Mouse (Mus musculus): Measurements from ENCODE around the gene Zfp93.

Zfp93 gene

DNA sequence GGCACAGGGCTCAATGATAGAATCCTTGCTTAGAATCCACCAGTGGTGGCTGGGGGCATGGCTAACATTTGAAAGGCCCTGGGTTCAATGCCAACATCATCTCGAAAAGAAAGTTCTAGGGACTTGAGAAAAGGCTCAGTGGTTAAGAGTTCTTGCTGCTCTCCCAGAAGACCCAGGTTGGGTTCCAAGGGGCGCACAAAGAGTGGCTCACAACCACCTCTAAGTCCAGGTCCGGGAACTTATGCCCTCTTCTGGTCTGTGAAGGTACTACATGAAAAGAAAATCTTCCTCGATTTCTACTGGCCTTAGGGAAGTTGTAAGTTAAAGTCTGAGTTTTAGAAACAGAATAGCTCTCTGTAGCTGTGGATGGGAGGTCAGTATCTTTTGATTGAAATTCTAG lies 15.9 kb downstream of the Zfp93 start:
- TF ChIP-seq GATA4 (IDR thresholded peaks at IDR 0.05; ENCODE audit: insufficient replicate concordance, low read length) = no peak

DNA sequence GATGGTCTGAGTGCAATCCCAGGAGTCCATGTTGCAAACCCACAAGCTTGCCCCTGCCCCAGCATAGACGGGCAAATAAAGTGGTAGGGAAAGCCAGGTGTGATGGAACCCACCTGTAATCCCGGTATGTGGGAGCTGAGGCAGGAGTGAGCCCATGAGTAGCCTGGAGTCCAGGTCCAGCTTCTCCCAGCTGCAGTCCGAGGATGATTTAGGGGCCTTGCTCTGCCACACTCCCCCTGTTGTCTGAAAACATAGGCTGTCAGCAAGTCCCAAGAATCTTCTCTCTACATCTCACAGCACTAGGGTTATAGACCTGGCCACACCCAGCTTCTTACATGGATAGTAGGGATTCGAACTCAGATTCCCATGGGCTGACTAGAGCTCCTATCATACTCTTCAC lies 16.7 kb downstream of the Zfp93 start:
- TF ChIP-seq GATA4 (IDR thresholded peaks at IDR 0.05; ENCODE audit: insufficient replicate concordance, low read length) = no peak

DNA sequence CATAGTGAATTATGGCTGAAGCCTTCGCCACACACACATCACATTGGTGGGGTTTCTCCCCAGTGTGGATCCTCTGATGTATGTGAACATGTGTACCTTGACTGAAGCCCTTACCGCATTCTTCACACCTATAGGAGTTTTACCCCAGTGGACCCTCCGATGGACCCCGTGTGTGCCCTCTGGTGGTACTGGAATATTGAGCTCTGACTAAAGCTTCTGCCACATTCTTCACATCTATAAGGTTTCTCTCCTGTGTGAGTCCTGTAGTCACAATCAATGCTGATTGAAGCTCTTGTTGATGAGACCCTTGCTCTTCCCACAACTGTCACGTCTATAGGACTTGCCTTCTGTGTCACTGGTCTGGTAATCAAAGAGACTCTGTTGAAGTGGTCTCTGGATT lies 17.4 kb downstream of the Zfp93 start:
- no peak for TF ChIP-seq GATA4 (IDR thresholded peaks at IDR 0.05; ENCODE audit: insufficient replicate concordance, low read length)

DNA sequence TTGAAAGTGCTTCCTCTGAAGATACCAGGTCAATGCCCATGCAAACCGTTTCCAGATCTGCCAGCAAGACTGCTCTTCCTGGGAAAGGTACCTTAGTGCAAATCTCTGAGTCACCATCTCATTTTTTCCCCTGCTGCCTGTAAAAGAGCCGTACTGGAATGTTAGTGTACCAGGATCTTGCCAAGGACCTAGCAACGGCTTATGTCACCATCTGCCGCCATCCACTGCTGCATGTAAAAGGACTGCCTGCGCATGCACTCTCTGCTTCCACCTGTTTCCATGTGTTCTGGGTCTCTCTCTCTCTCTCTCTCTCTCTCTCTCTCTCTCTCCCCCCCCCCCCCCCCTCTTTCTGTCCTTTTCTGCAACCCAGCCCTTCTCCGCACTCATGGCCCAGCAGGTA lies 18.3 kb downstream of the Zfp93 start:
- TF ChIP-seq GATA4 (IDR thresholded peaks at IDR 0.05; ENCODE audit: insufficient replicate concordance, low read length) = no peak

DNA sequence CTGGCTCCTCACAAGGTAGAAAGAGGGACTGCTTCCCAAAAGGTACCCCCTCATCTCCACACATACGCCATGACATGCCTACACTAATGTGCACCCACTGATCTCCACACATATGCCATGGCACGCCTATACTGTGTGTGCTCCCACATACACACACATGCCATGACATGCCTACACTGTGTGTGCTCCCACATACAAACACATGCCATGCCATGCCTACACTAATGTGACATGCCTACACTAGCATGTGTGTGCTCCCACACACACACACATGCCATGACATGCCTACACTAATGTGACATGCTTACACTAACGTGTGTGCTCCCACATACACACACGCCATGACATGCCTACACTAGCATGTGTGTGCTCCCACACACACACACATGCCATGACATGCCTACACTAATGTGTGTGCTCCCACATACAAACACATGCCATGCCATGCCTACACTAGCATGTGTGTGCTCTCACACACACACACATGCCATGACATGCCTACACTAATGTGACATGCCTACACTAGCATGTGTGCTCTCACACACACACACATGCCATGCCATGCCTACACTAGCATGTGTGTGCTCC lies 20.0 kb downstream of the Zfp93 start:
- no peak for TF ChIP-seq GATA4 (IDR thresholded peaks at IDR 0.05; ENCODE audit: insufficient replicate concordance, low read length)

DNA sequence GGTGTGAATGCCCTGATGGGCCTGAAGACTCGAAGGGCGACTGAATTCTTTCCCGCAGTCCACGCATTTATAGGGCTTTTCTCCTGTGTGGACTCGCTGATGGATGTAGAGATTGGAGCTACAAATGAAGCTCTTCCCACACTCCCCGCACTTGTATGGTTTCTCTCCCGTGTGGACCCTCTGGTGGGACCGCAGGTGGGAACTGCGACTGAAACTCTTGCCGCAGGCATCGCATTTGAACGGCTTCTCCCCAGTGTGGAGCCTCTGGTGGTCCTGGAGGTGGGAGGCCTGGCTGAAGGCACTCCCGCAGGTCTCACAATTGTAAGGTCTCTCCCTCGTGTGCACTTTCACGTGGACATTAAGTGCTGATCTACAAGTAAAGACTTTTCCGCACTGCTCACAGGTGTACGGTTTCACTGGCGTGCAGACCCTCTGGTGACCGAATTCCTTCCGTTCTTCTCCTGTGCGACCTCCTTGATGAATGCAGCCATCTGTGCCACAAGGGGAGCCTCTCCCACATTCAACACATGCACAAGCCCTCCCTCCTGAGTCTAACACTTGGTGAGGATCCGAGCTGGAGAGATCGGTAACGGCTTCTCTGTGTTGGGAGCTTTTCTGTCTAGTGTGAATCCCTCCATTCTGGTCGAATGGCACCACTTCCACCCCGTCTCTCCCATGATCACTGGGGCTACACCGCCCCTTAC lies 21.3 kb downstream of the Zfp93 start:
- no peak for TF ChIP-seq GATA4 (IDR thresholded peaks at IDR 0.05; ENCODE audit: insufficient replicate concordance, low read length)

DNA sequence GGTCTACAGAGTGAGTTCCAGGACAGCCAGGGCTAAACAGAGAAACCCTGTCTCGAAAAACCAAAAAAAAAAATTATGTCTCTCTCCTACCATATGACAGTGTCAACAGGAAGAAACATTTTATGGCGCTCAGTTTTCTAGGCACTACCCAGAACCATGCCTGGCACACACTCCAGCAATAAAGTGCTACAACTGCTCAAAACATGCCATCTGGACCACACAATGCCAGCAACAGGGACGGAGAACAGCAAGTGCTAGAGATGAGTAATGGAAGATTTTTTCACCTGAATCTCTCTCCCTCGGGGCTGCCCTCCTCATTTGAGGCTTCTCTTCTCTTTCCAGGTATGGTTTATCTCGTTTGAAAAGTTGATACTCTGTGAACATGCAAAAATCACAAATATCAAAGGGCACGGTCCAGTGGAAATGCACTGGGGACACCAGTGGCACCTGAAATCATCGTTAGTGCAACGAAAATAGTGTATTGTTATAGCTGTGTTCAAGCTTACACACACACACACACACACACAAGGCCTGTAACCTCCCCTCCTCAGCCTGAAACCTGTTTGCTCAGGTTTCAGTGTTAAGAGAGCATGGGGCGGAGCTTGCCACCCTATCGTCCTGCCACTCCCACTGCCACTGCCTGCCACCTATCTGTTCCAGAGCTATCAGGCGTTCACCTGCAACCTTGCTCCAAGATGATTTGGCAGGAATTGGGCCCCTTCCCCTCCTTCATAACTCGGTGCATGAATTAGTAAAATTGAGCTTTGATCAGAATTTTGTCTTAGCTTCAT lies 23.0 kb downstream of the Zfp93 start:
- TF ChIP-seq GATA4 (IDR thresholded peaks at IDR 0.05; ENCODE audit: insufficient replicate concordance, low read length) = no peak

DNA sequence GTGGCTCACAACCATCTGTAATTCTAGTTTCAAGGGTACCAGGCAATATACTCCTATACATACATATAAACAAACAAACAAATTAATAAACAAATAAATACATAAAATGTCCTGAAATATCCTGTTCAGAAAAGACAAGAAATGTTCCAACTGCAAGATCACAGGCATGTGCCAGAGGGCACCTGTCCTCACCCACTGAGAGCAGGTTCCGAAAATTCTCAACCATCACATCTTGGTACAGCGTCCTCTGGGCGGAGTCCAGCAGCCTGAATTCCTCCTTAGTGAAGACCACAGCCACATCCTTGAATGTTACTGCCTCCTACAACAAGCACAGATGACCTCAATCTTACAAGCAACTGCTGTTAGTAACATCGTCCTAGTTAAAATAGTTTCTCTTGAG lies 24.5 kb downstream of the Zfp93 start:
- TF ChIP-seq GATA4 (IDR thresholded peaks at IDR 0.05; ENCODE audit: insufficient replicate concordance, low read length) = no peak

DNA sequence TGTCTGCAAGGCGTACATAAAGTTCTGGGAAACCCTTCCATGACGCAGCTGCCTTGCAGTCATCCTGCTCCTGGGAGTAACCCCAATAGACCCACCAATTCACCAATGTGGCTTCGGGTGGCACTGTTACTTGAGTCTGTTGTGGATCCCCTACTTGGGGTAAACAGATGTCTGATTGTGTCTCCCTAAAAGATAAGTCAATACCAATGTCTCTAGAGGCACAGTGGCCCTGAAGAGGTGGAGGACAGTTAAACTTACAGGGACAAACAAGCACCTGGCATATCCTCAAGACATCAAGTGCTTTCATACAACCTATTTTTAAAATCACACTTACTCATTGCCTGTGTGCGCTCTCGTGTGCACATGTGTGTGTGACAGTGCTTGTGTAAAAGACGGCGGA lies 25.2 kb downstream of the Zfp93 start:
- TF ChIP-seq GATA4 (IDR thresholded peaks at IDR 0.05; ENCODE audit: insufficient replicate concordance, low read length) = no peak

DNA sequence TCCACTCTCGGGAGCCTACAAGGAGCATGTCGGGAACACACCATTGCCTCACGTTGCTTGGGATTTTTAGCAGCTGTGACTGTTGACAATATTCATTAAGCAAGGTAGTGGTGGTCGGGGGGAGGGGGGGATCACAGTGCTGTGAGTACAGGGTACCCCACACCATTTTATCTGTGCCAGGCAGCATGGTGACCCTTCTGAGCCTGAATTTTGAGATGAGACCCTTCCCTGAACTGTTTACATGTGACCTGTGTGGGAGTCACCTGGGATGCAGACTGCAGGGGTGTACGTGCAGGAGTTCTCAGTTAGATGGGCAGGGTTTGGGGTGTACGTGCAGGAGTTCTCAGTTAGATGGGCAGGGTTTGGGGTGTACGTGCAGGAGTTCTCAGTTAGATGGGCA lies 26.2 kb downstream of the Zfp93 start:
- TF ChIP-seq GATA4 (IDR thresholded peaks at IDR 0.05; ENCODE audit: insufficient replicate concordance, low read length) = no peak

DNA sequence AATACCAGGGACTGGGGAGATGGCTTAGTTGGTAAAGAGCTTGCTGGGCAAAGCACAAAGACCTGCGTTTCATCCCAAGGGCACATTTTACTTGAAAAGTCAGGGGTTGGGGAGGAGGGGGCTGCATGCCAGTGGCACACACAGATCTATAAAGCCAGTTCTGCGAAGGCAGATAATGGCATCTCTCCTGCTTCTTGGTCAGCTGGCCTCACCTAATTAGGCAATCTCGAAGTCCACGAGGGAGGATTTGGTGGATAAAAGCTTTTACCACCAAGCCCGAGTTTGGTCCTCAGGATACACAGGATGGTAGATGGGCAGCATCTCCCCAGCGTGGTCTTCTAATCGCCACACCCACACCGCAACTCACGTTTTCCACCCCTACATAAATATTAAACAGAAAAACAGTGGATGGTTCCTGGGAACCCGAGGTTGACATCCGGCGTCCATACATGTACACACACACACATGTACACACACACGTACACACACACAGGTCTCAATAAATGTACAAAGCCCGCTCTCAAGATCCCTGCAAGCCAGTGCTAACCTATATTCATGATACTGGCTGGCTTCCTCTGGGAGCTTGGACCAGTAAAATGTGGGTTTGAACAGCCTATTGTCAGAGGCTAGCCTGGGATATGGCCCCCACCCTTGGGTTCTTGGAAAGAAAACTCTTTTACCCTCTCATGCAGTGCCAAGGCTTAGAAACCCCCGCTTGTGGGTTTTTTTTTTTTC lies 27.3 kb downstream of the Zfp93 start:
- no peak for TF ChIP-seq GATA4 (IDR thresholded peaks at IDR 0.05; ENCODE audit: insufficient replicate concordance, low read length)

DNA sequence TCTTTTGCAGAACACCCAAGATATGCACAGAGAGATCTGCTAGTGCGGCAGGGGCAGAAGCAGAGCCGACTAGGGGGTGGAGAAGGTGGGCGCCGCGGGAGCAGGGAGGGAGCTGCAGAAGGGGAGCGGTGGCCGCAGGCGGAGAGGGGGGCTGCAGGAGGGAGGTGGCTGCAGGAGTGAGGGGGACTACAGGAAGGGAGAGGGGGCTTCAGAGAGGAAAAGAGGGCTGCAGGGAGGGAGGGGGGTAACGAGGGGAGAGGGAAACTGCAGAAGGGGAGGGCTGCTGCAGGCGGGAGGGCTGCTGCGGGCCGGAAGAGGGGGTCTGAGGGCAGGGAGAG lies 28.4 kb downstream of the Zfp93 start:
- TF ChIP-seq GATA4 (IDR thresholded peaks at IDR 0.05; ENCODE audit: insufficient replicate concordance, low read length) = no peak

DNA sequence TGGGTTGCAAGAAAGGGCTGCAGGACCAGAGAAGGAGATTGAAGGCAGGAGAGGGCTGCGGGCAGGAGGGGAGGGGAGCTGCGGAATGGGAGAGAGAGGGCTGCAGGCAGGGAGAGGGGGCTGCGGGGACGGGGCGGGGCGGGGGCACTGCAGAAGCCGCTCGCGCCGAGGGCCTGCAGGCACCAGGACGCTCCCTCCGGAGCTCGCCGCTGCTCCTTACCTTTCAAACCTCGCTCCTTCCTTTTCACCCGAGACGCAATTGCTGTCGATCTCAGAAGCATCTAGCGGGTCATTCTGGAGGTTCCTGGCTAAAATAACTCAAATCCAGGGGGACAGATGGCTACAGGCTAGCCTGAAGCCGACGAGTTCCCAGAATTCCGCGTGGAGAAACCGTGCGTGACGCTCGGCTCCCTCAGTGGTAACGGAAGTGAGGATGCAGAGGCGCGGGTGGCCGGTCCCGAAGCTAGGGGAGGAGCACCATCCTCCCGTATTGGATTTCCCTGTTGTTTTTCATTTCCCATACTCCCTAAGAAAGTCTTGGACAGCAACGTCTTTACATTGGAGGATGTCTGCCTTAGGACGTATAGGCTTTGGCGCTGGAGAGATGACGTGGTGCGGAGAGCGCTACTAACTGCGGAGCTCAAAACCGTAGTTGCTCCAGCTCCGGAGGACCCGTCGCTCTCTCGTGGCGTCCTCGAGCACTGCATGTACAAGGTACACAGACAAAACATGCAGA lies 28.9 kb downstream of the Zfp93 start:
- no peak for TF ChIP-seq GATA4 (IDR thresholded peaks at IDR 0.05; ENCODE audit: insufficient replicate concordance, low read length)

DNA sequence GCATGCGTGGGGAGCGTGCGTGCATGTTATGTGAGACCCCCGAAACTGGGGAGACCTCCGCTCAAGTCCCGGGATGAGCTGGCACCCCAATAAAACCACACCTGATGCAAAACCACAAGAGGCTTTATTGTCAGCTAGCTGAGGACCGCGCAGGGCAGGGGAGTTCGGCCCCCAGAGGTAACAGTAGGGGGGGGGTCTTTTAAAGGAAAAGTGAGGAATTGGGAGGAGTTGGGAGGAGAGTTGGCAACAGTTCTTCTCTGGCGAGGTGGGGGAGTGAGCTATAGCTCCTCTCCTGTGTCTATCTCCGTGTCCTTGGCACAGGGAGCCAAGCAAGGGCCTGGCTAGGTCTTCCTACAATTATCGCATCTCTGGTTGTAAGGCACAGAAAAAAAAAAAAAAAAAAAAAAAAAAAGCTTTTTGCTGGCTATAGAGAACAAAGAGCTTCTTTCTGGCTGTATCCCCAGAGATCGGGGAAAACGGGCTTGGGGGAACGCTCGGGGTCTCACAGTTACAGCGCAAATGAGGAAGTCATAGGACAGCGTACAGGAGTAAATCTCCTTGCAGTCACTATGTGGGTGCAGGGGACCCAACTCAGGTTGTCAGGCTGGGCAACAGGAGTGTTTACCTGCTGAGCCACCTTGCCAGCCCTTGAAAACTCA lies 29.7 kb downstream of the Zfp93 start:
- TF ChIP-seq GATA4 (IDR thresholded peaks at IDR 0.05; ENCODE audit: insufficient replicate concordance, low read length) = no peak
